Mouse (Mus musculus) embryonic fibroblast, embryonic 13.5 days (primary cell): ENCODE measurements around the gene Apoa5.

Experiments
- CTCF ChIP-seq: IDR thresholded peaks from 2 replicates; pipeline ENCODE4 v1.5.1; 2011; ENCODE audit warnings: mild to moderate bottlenecking, control low read depth, low read length, moderate library complexity, borderline replicate concordance; ENCODE audit not compliant: insufficient read depth
- POLR2A ChIP-seq: IDR thresholded peaks from 2 replicates; pipeline ENCODE4 v1.6.1; 2011; ENCODE audit warnings: low read depth, mild to moderate bottlenecking, control low read depth, low read length, moderate library complexity

GRCm38 (mm10) chr9:46224945-46225660, 43.3 kb upstream of the Apoa5 start:
- TF ChIP-seq CTCF (no peak), POLR2A (no peak)
